Mouse (Mus musculus) CH12.LX (cell line): Measurements from ENCODE around the gene Brip1. TPM values are rescaled to one million over a fixed set of nuclear protein-coding genes. Genes with fewer than 3 reads are reported as not detected.

ENCODE experiments used
- DNase-seq: peaks from one replicate; pipeline ENCODE4 v3.0.0-alpha.2; 2013; ENCODE audit errors: extremely low read depth
- H3K27ac ChIP-seq: 2 replicates; pipeline ENCODE4 v1.5.1; 2012; ENCODE audit warnings: low read depth, mild to moderate bottlenecking, control low read depth, moderate library complexity; ENCODE audit not compliant: insufficient read depth
- H3K27me3 ChIP-seq: replicated peaks from 2 replicates; pipeline ENCODE3; 2012; ENCODE audit warnings: inconsistent platforms
- H3K36me3 ChIP-seq, 2 experiments: replicated peaks in 1 of 2; 2 replicates each; pipeline versions ENCODE3 to v1.6.1; 2012; ENCODE audit warnings: inconsistent platforms in 1 of 2, low read length in 1 of 2, mild to moderate bottlenecking in 1 of 2, mixed read lengths in 1 of 2, moderate library complexity in 1 of 2; ENCODE audit not compliant: control insufficient read depth in 1 of 2, insufficient read depth in 1 of 2
- H3K4me1 ChIP-seq, 2 experiments: 2 replicates each; pipeline ENCODE4 v1.6.1; 2012; ENCODE audit warnings: inconsistent platforms in 1 of 2, moderate library complexity in 1 of 2; ENCODE audit not compliant: insufficient read depth in 2 of 2, control insufficient read depth in 1 of 2
- H3K4me2 ChIP-seq: 2 replicates; pipeline ENCODE4 v1.6.1; 2012; ENCODE audit warnings: low read depth, mild to moderate bottlenecking, control low read depth; ENCODE audit not compliant: poor library complexity, insufficient read depth, severe bottlenecking
- H3K4me3 ChIP-seq, 3 experiments: fragments of 150-350 bp in 1 of 3; sonication (generic) in 1 of 3; replicated peaks in 1 of 3; 2 replicates each; pipeline versions ENCODE3 to v1.5.1; 2011 to 2012; ENCODE audit warnings: low read depth in 2 of 3, low read length in 2 of 3, mild to moderate bottlenecking in 2 of 3, moderate library complexity in 2 of 3, control low read depth in 1 of 3, improper control_type of control experiment in 1 of 3, inconsistent platforms in 1 of 3, mixed read lengths in 1 of 3; ENCODE audit not compliant: poor library complexity in 1 of 3
- H3K79me2 ChIP-seq: replicated peaks from 2 replicates; pipeline ENCODE4 v1.6.1; 2012; ENCODE audit warnings: mild to moderate bottlenecking, moderate library complexity; ENCODE audit not compliant: control insufficient read depth, poor library complexity, insufficient read depth, severe bottlenecking; ENCODE audit errors: extremely low read depth
- H3K9ac ChIP-seq: 2 replicates; pipeline ENCODE4 v1.6.1; 2012; ENCODE audit warnings: low read depth, mild to moderate bottlenecking, control low read depth, moderate library complexity; ENCODE audit not compliant: insufficient read depth
- H3K9me3 ChIP-seq: replicated peaks from 2 replicates; pipeline ENCODE3; 2012; ENCODE audit warnings: low read length, inconsistent platforms, mixed read lengths
- BHLHE40 ChIP-seq: IDR thresholded peaks from 2 replicates; pipeline ENCODE4 v1.6.1; 2011; ENCODE audit warnings: mild to moderate bottlenecking, low read depth, low read length, improper control_type of control experiment
- CHD1 ChIP-seq: IDR thresholded peaks from 2 replicates; pipeline ENCODE4 v1.6.1; 2012; ENCODE audit warnings: low read depth, low read length, improper control_type of control experiment, inconsistent platforms
- CHD2 ChIP-seq: IDR thresholded peaks from 2 replicates; pipeline ENCODE4 v1.6.1; 2011; ENCODE audit warnings: low read length, improper control_type of control experiment
- CTCF ChIP-seq, 2 experiments: IDR thresholded peaks in 1 of 2; conservative IDR thresholded peaks in 1 of 2; 2 replicates each; pipeline ENCODE4 v1.5.1; 2011 to 2012; ENCODE audit warnings: low read depth in 2 of 2, low read length in 2 of 2, improper control_type of control experiment in 1 of 2, inconsistent platforms in 1 of 2, mild to moderate bottlenecking in 1 of 2, moderate library complexity in 1 of 2
- E2F4 ChIP-seq: IDR thresholded peaks from 2 replicates; pipeline ENCODE4 v1.6.1; 2011; ENCODE audit warnings: low read depth, low read length, improper control_type of control experiment; ENCODE audit not compliant: insufficient replicate concordance
- ELF1 ChIP-seq: IDR thresholded peaks from 2 replicates; pipeline ENCODE4 v1.6.1; 2014; ENCODE audit warnings: low read depth, mild to moderate bottlenecking, inconsistent platforms, low read length, improper control_type of control experiment
- EP300 ChIP-seq: IDR thresholded peaks from 2 replicates; pipeline ENCODE4 v1.6.1; 2011; ENCODE audit warnings: low read length, improper control_type of control experiment
- ETS1 ChIP-seq: conservative IDR thresholded peaks from 2 replicates; pipeline ENCODE4 v1.6.1; 2012; ENCODE audit warnings: low read depth, mild to moderate bottlenecking, inconsistent platforms, low read length, improper control_type of control experiment, moderate library complexity
- GABPA ChIP-seq: IDR thresholded peaks from 2 replicates; pipeline ENCODE4 v1.6.1; 2012; ENCODE audit warnings: low read depth, low read length, improper control_type of control experiment, inconsistent platforms; ENCODE audit not compliant: insufficient replicate concordance
- HCFC1 ChIP-seq: IDR thresholded peaks from 2 replicates; pipeline ENCODE4 v1.6.1; 2012; ENCODE audit warnings: low read depth, mild to moderate bottlenecking, inconsistent platforms, low read length, improper control_type of control experiment
- IRF4 ChIP-seq: IDR thresholded peaks from 2 replicates; pipeline ENCODE4 v1.6.1; 2014; ENCODE audit warnings: low read depth, mild to moderate bottlenecking, inconsistent platforms, low read length, improper control_type of control experiment
- JUN ChIP-seq: IDR thresholded peaks from 2 replicates; pipeline ENCODE4 v1.6.1; 2011; ENCODE audit warnings: low read depth, mild to moderate bottlenecking, low read length, improper control_type of control experiment, moderate library complexity; ENCODE audit not compliant: insufficient read depth
- JUND ChIP-seq: conservative IDR thresholded peaks from 2 replicates; pipeline ENCODE4 v1.6.1; 2011; ENCODE audit warnings: low read depth, low read length, improper control_type of control experiment
- MAFK ChIP-seq: IDR thresholded peaks from 2 replicates; pipeline ENCODE4 v1.6.1; 2011; ENCODE audit warnings: low read length, improper control_type of control experiment; ENCODE audit not compliant: insufficient replicate concordance
- MAX ChIP-seq: IDR thresholded peaks from 2 replicates; pipeline ENCODE4 v1.6.1; 2011; ENCODE audit warnings: low read length, improper control_type of control experiment
- MAZ ChIP-seq: IDR thresholded peaks from 2 replicates; pipeline ENCODE4 v1.6.1; 2012; ENCODE audit warnings: low read depth, mild to moderate bottlenecking, inconsistent platforms, low read length, improper control_type of control experiment, moderate library complexity
- MEF2A ChIP-seq: IDR thresholded peaks from 2 replicates; pipeline ENCODE4 v1.6.1; 2014; ENCODE audit warnings: low read depth, mild to moderate bottlenecking, inconsistent platforms, low read length, improper control_type of control experiment, borderline replicate concordance
- MXI1 ChIP-seq: IDR thresholded peaks from 2 replicates; pipeline ENCODE4 v1.6.1; 2011; ENCODE audit warnings: mild to moderate bottlenecking, low read depth, low read length, improper control_type of control experiment
- MYC ChIP-seq: IDR thresholded peaks from 2 replicates; pipeline ENCODE4 v1.6.1; 2011; ENCODE audit warnings: low read depth, mild to moderate bottlenecking, improper control_type of control experiment, low read length
- NELFE ChIP-seq: IDR thresholded peaks from 2 replicates; pipeline ENCODE4 v1.6.1; 2011; ENCODE audit warnings: low read depth, low read length, improper control_type of control experiment
- NRF1 ChIP-seq: IDR thresholded peaks from 2 replicates; pipeline ENCODE4 v1.6.1; 2014; ENCODE audit warnings: low read depth, mild to moderate bottlenecking, inconsistent platforms, low read length, improper control_type of control experiment, moderate library complexity
- PAX5 ChIP-seq: IDR thresholded peaks from 2 replicates; pipeline ENCODE4 v1.6.1; 2012; ENCODE audit warnings: low read length, inconsistent platforms, mixed read lengths
- POLR2A ChIP-seq: IDR thresholded peaks from 2 replicates; pipeline ENCODE4 v1.6.1; 2011; ENCODE audit warnings: low read depth, mild to moderate bottlenecking, improper control_type of control experiment, low read length
- POLR2AphosphoS2 ChIP-seq: IDR thresholded peaks from 2 replicates; pipeline ENCODE4 v1.6.1; 2011; ENCODE audit warnings: low read depth, low read length, improper control_type of control experiment
- RAD21 ChIP-seq: IDR thresholded peaks from 2 replicates; pipeline ENCODE4 v1.6.1; 2011; ENCODE audit warnings: low read depth, mild to moderate bottlenecking, low read length, improper control_type of control experiment, moderate library complexity
- RCOR1 ChIP-seq: conservative IDR thresholded peaks from 2 replicates; pipeline ENCODE4 v1.6.1; 2012; ENCODE audit warnings: low read depth, mild to moderate bottlenecking, inconsistent platforms, low read length, improper control_type of control experiment
- SIN3A ChIP-seq: IDR thresholded peaks from 2 replicates; pipeline ENCODE4 v1.6.1; 2012; ENCODE audit warnings: low read length, improper control_type of control experiment, inconsistent platforms
- SMC3 ChIP-seq: IDR thresholded peaks from 2 replicates; pipeline ENCODE4 v1.6.1; 2011; ENCODE audit warnings: low read depth, low read length, improper control_type of control experiment
- TBP ChIP-seq: conservative IDR thresholded peaks from 2 replicates; pipeline ENCODE4 v1.6.1; 2011; ENCODE audit warnings: low read depth, low read length, improper control_type of control experiment
- TCF12 ChIP-seq: IDR thresholded peaks from 2 replicates; pipeline ENCODE4 v1.6.1; 2014; ENCODE audit warnings: low read depth, mild to moderate bottlenecking, inconsistent platforms, low read length, improper control_type of control experiment
- UBTF ChIP-seq: IDR thresholded peaks from 2 replicates; pipeline ENCODE4 v1.6.1; 2012; ENCODE audit warnings: low read depth, mild to moderate bottlenecking, inconsistent platforms, low read length, improper control_type of control experiment, moderate library complexity
- USF1 ChIP-seq: IDR thresholded peaks from 2 replicates; pipeline ENCODE4 v1.6.1; 2014; ENCODE audit warnings: low read depth, mild to moderate bottlenecking, inconsistent platforms, low read length, improper control_type of control experiment
- USF2 ChIP-seq: conservative IDR thresholded peaks from 2 replicates; pipeline ENCODE4 v1.6.1; 2011; ENCODE audit warnings: low read depth, low read length, improper control_type of control experiment
- ZC3H11A ChIP-seq: IDR thresholded peaks from 2 replicates; pipeline ENCODE4 v1.6.1; 2012; ENCODE audit warnings: low read depth, mild to moderate bottlenecking, inconsistent platforms, low read length, improper control_type of control experiment
- ZKSCAN1 ChIP-seq: IDR thresholded peaks from 2 replicates; pipeline ENCODE4 v1.6.1; 2012; ENCODE audit warnings: low read depth, inconsistent platforms, low read length, improper control_type of control experiment, borderline replicate concordance
- ZMIZ1 ChIP-seq: IDR thresholded peaks from 2 replicates; pipeline ENCODE4 v1.6.1; 2012; ENCODE audit warnings: low read depth, mild to moderate bottlenecking, inconsistent platforms, low read length, improper control_type of control experiment
- ZNF384 ChIP-seq: IDR thresholded peaks from 2 replicates; pipeline ENCODE4 v1.6.1; 2012; ENCODE audit warnings: low read depth, low read length, improper control_type of control experiment, inconsistent platforms
- dilution Hi-C: fragments of 300-500 bp; cut with MboI; formaldehyde crosslinking; loops from 2 replicates; pipeline ENCODE4 v1.14.3; 2020; ENCODE audit warnings: low sequenced_read_pairs; ENCODE audit not compliant: extremely low pct_unique_long_range_greater_than_20kb, extremely low pct_ligation_motif_present
- in situ Hi-C: fragments of 300-500 bp; cut with MboI; formaldehyde crosslinking; loops from 3 replicates; pipeline ENCODE4 v1.14.3; 2019; ENCODE audit warnings: low sequenced_read_pairs, low pct_ligation_motif_present, low pct_unique_long_range_greater_than_20kb, mixed read lengths
- polyA plus RNA-seq: library from polyadenylated mRNA; unstranded; fragments of >175 nt; gene quantifications from 2 replicates; pipeline ENCODE4 v1.2.1, GENCODE M21; 2012; ENCODE audit warnings: low read depth; ENCODE audit not compliant: insufficient read length
- total RNA-seq, 2 experiments: library from RNA; depleted of rRNA; stranded (reverse); fragments of 300-350 nt in 1 of 2; fragments of >200 nt in 1 of 2; gene quantifications; 2 replicates each; pipeline ENCODE4 v1.2.3; 2012 to 2014

Gene Brip1
- total and polyA plus RNA-seq, 3 experiments = 21.1 to 26.1 (median 24.9) TPM

GRCm38 (mm10) chr11:86201901-86202675 lies 1.1 kb upstream of the Brip1 start:
- DNase-seq = peak; percentile 58
- Histone ChIP-seq H3K4me1 (peaks cover 3 to 49% of the 10 kb centered on the region in 2 experiments), H3K4me2 (peak overlapping the region; percentile 63), H3K79me2 (peaks cover 53% of the 10 kb centered on the region), H3K9ac (peak overlapping the region; percentile 89), H3K4me3 (peak overlapping the region; percentile 76 to 83 (median 82)), H3K36me3 (peaks cover 32 to 62% of the 10 kb centered on the region in 2 experiments), H3K27ac (peak overlapping the region; percentile 73; the same call in 1 of the 2 replicates), H3K9me3 (no peaks in the 10 kb centered on the region), H3K27me3 (no peaks in the 10 kb centered on the region)
- dilution Hi-C loops = no loop called here
- TF ChIP-seq MEF2A = no peak
- no peak for TF ChIP-seq USF1
- no peak for TF ChIP-seq MXI1
- TF ChIP-seq CTCF (conservative IDR thresholded peaks at IDR 0.05 in 1 of 2, IDR thresholded peaks at IDR 0.05 in 1 of 2; ENCODE audit: low read depth in 2 of 2, low read length in 2 of 2) = no peak
- peak; percentile 19; the same call in 1 of the 2 replicates for TF ChIP-seq UBTF
- no peak for TF ChIP-seq ZMIZ1
- TF ChIP-seq TBP = 0 out of 2 replicates have a peak, but pooled peaks have one; percentile 20
- peak; percentile 75 for TF ChIP-seq JUND
- no peak for TF ChIP-seq ETS1
- peak; percentile 75 for TF ChIP-seq SIN3A
- TF ChIP-seq GABPA = no peak
- no peak for TF ChIP-seq SMC3
- TF ChIP-seq TCF12 = 0 out of 2 replicates have a peak, but pooled peaks have one; percentile 30
- no peak for TF ChIP-seq RAD21
- no peak for TF ChIP-seq NELFE
- TF ChIP-seq CHD1 = no peak
- no peak for TF ChIP-seq PAX5
- no peak for TF ChIP-seq ZNF384
- TF ChIP-seq MAX = no peak
- TF ChIP-seq POLR2A = peak; percentile 34
- TF ChIP-seq JUN = no peak
- TF ChIP-seq POLR2AphosphoS2 = no peak
- TF ChIP-seq EP300 = no peak
- no peak for TF ChIP-seq MYC
- no peak for TF ChIP-seq E2F4
- no peak for TF ChIP-seq NRF1
- no peak for TF ChIP-seq ZKSCAN1
- no peak for TF ChIP-seq CHD2
- TF ChIP-seq RCOR1 = no peak
- TF ChIP-seq USF2 = no peak
- TF ChIP-seq MAFK = no peak
- no peak for TF ChIP-seq ELF1
- no peak for TF ChIP-seq BHLHE40
- peak; percentile 16; the same call in 1 of the 2 replicates for TF ChIP-seq HCFC1
- TF ChIP-seq ZC3H11A = no peak
- TF ChIP-seq IRF4 = 0 out of 2 replicates have a peak, but pooled peaks have one; percentile 21
- TF ChIP-seq MAZ = no peak
- in situ Hi-C loops = no loop called here
